Mouse (Mus musculus) intestine, embryonic 16.5 days (tissue): ENCODE results near the gene Mapk7. TPM values are rescaled to one million over a fixed set of nuclear protein-coding genes. Genes with fewer than 3 reads are reported as not detected.

Source experiments
- ATAC-seq: fragments of 200-750 bp; cut with Nextera tagmentation; 2 replicates; pipeline ENCODE4 v1.8.0; 2017; ENCODE audit warnings: moderate TSS enrichment, moderate library complexity
- H3K27ac ChIP-seq: fragments of 300-500 bp; sonication (generic); 2 replicates; pipeline ENCODE4 v1.5.1; 2014; ENCODE audit warnings: mild to moderate bottlenecking, low read length
- H3K27me3 ChIP-seq: fragments of 300-500 bp; sonication (generic); replicated peaks from 2 replicates; pipeline ENCODE4 v1.6.1; 2014; ENCODE audit warnings: low read length, control low read depth, mixed read lengths; ENCODE audit not compliant: control insufficient read depth, insufficient read depth
- H3K36me3 ChIP-seq: fragments of 300-500 bp; sonication (generic); 2 replicates; pipeline ENCODE4 v1.6.1; 2014; ENCODE audit warnings: low read length, control low read depth; ENCODE audit not compliant: control insufficient read depth, insufficient read depth
- H3K4me1 ChIP-seq: fragments of 300-500 bp; sonication (generic); 2 replicates; pipeline ENCODE4 v1.6.1; 2014; ENCODE audit warnings: low read length, control low read depth, mixed read lengths; ENCODE audit not compliant: control insufficient read depth, insufficient read depth
- H3K4me2 ChIP-seq: fragments of 300-500 bp; sonication (generic); 2 replicates; pipeline ENCODE4 v1.6.1; 2014; ENCODE audit warnings: low read depth, low read length, control low read depth
- H3K4me3 ChIP-seq: fragments of 300-500 bp; sonication (generic); 2 replicates; pipeline ENCODE4 v1.5.1; 2014; ENCODE audit warnings: mild to moderate bottlenecking, low read length
- H3K9ac ChIP-seq: fragments of 300-500 bp; sonication (generic); 2 replicates; pipeline ENCODE4 v1.6.1; 2014; ENCODE audit warnings: low read depth, low read length
- H3K9me3 ChIP-seq: fragments of 300-500 bp; sonication (generic); 2 replicates; pipeline ENCODE4 v1.6.1; 2016; ENCODE audit warnings: low read length, control low read depth; ENCODE audit not compliant: control insufficient read depth
- WGBS: fragments of 180-500 bp; shearing (Covaris S2); extraction: QIAGEN DNeasy Blood & Tissue Kit; methylation state at CpG from one replicate; pipeline ENCODE4 v1.1.7; 2014; 5-methylcytosine and 5-hydroxymethylcytosine counted together
- polyA plus RNA-seq: library from polyadenylated mRNA; unstranded; fragments of >200 nt; fragmentation: Nextera tagmentation; extraction: Ambion mirVana; gene quantifications from 2 replicates; pipeline ENCODE4 v1.2.1, GENCODE M21; 2015

Mapk7 gene
- polyA plus RNA-seq, 1 experiment from 2014 or later: 34.9 TPM

- Histone ChIP-seq H3K9ac (0 out of 2 replicates have a peak overlapping the region, but pooled peaks have one; percentile 25), H3K27me3 (no peaks in the 10 kb centered on the region), H3K27ac (no peak overlapping the region), H3K4me1 (peaks cover 11% of the 10 kb centered on the region; the same call in 1 of the 2 replicates), H3K9me3 (no peaks in the 10 kb centered on the region), H3K4me2 (peak overlapping the region; percentile 15), H3K4me3 (peak overlapping the region; percentile 7; the same call in 1 of the 2 replicates), H3K36me3 (no peaks in the 10 kb centered on the region)
- WGBS: 36% methylated on average over 12 of the region's 12 CpGs
- peak; percentile 59; the same call in 1 of the 2 replicates for ATAC-seq
These were observed 17.3 kb downstream of the Mapk7 start for GRCm38 (mm10) chr11:61476786-61477382.

DNA sequence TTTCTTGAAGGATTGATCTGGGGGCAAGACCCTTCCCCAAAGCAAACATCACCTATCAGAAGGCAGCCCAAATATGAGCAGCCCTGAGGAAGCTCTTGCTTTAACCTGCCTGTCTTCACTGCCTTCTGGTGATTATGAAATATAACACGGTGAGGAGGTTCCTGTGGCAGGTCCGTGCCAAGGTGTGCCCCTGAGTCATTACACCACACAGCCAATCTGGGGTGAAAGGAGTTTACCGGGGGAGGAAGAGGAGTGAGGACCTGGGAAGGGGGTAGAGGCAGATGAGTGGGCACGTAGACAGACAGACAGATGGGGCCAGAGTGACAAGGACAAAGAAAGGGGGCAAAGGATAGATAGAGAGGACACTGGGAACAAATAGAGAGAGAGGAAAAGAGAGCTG lies 20.6 kb downstream of the Mapk7 start:
- no peaks in the 10 kb centered on the region for H3K36me3 ChIP-seq
- no peak overlapping the region for H3K4me3 ChIP-seq
- H3K4me2 ChIP-seq: no peak overlapping the region
- H3K27me3 ChIP-seq: no peaks in the 10 kb centered on the region
- H3K9me3 ChIP-seq: no peaks in the 10 kb centered on the region
- H3K4me1 ChIP-seq: peaks cover 6% of the 10 kb centered on the region; the same call in 1 of the 2 replicates
- WGBS: 67% methylated on average over 4 of the region's 4 CpGs
- H3K9ac ChIP-seq: no peak overlapping the region
- no peak overlapping the region for H3K27ac ChIP-seq
- no peak for ATAC-seq

- H3K9me3 ChIP-seq: no peaks in the 10 kb centered on the region
- H3K36me3 ChIP-seq: no peaks in the 10 kb centered on the region
These were observed 23.3 kb downstream of the Mapk7 start for GRCm38 (mm10) chr11:61470880-61471279.

GRCm38 (mm10) chr11:61469317-61469917 lies 24.8 kb downstream of the Mapk7 start:
- Histone ChIP-seq H3K9me3 (no peaks in the 10 kb centered on the region), H3K27me3 (no peaks in the 10 kb centered on the region), H3K27ac (no peak overlapping the region), H3K36me3 (no peaks in the 10 kb centered on the region), H3K4me2 (no peak overlapping the region), H3K4me1 (peaks cover 4% of the 10 kb centered on the region; the same call in 1 of the 2 replicates), H3K4me3 (no peak overlapping the region), H3K9ac (no peak overlapping the region)
- no peak for ATAC-seq
- 56% methylated on average over 7 of the region's 7 CpGs for WGBS

More at GRCm38 (mm10) chr11:61470880-61471279, 23.3 kb downstream of the Mapk7 start:
- Histone ChIP-seq H3K4me3 (no peak overlapping the region), H3K27me3 (no peaks in the 10 kb centered on the region), H3K4me1 (0 out of 2 replicates have a peak, but pooled peaks cover 3% of the 10 kb centered on the region), H3K4me2 (no peak overlapping the region), H3K27ac (no peak overlapping the region), H3K9ac (no peak overlapping the region)
- no peak for ATAC-seq

- no peak overlapping the region for H3K4me2 ChIP-seq
- no peak for ATAC-seq
- peaks cover 8% of the 10 kb centered on the region; the same call in 1 of the 2 replicates for H3K4me1 ChIP-seq
- no peaks in the 10 kb centered on the region for H3K9me3 ChIP-seq
- 85% methylated on average over 4 of the region's 4 CpGs for WGBS
- no peaks in the 10 kb centered on the region for H3K27me3 ChIP-seq
- H3K9ac ChIP-seq: no peak overlapping the region
- H3K4me3 ChIP-seq: no peak overlapping the region
- no peaks in the 10 kb centered on the region for H3K36me3 ChIP-seq
- H3K27ac ChIP-seq: no peak overlapping the region
These were observed 25.7 kb downstream of the Mapk7 start for GRCm38 (mm10) chr11:61468534-61468933.

DNA sequence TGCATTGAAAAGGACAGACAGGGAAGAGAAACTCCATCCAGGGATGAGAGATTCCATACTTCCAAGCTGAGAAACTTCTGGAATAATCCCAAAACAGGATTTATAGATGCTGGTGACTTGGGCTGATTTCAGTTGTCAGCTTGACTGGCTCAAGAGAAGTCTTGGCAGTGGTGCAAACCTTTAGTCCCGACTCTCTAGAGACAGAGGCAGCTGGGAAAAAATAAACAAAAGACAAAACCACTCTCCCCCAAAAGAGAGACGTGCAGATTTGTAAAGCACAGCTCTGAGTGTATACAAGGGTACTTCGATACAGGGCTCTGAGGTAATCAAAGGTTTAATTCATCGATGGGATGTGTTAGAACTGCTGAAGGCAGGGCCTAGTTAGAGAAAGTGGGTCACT lies 28.8 kb downstream of the Mapk7 start:
- Histone ChIP-seq H3K36me3 (no peaks in the 10 kb centered on the region), H3K9me3 (no peaks in the 10 kb centered on the region), H3K27me3 (no peaks in the 10 kb centered on the region), H3K9ac (no peak overlapping the region), H3K4me2 (no peak overlapping the region), H3K4me1 (peaks cover 8% of the 10 kb centered on the region; the same call in 1 of the 2 replicates), H3K4me3 (no peak overlapping the region), H3K27ac (peak overlapping the region; percentile 60)
- WGBS: 40% methylated on average over 4 of the region's 4 CpGs
- ATAC-seq: peak; percentile 67; the same call in 1 of the 2 replicates

- H3K9me3 ChIP-seq: no peaks in the 10 kb centered on the region
- no peak overlapping the region for H3K4me2 ChIP-seq
- H3K4me1 ChIP-seq: peaks cover 8% of the 10 kb centered on the region; the same call in 1 of the 2 replicates
- H3K36me3 ChIP-seq: no peaks in the 10 kb centered on the region
- 0 out of 2 replicates have a peak overlapping the region, but pooled peaks have one; percentile 20 for H3K9ac ChIP-seq
- WGBS: 63% methylated on average over 2 of the region's 2 CpGs
- no peaks in the 10 kb centered on the region for H3K27me3 ChIP-seq
- H3K27ac ChIP-seq: peak overlapping the region; percentile 33; the same call in 1 of the 2 replicates
- no peak overlapping the region for H3K4me3 ChIP-seq
- no peak for ATAC-seq
These were observed 30.1 kb downstream of the Mapk7 start for GRCm38 (mm10) chr11:61464071-61464470.

DNA sequence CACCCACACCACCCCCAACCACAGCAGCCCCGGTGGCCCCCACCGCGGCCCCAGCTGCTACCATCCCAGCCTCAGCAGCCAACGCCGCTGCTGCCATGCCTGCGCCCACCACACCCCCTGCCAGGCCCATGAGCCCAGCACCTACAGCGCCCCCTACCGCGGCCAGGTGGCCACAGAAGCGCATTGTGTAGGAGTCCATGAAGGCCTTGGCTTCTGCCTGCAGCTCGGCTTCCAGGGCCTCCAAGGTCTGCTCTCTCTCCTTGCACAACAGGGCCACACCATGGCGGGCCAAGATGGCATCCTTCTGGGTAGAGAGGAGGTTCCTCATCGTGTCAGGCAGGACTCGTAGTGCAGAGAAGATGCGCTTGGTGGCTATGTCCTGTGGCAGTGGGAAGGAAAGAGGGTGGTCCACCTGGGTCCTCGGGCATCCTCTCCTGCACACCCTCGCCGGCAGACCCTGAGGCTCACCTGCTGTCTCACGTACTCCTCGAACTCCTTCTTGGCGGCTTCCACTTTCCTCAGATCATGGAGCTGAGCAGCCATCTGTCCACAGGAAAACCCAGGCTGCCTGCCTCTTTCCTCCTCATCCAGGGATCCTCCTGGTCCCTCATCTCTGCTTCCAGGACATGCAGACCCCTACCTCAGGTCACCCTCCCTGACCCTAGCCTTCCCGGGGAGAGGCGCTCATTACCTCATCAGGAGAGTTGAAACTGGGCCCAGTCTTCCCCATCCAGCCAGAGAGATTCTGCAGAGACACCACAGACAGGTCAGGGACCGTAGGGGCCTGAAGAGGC lies 44.5 kb downstream of the Mapk7 start:
- Histone ChIP-seq H3K9me3 (no peaks in the 10 kb centered on the region), H3K36me3 (no peaks in the 10 kb centered on the region), H3K27ac (no peak overlapping the region), H3K9ac (no peak overlapping the region), H3K4me2 (no peak overlapping the region), H3K27me3 (no peaks in the 10 kb centered on the region), H3K4me1 (peaks cover 7% of the 10 kb centered on the region; the same call in 1 of the 2 replicates), H3K4me3 (no peak overlapping the region)
- ATAC-seq: no peak
- 72% methylated on average over 24 of the region's 24 CpGs for WGBS

GRCm38 (mm10) chr11:61448599-61449225 lies 45.5 kb downstream of the Mapk7 start:
- WGBS: 68% methylated on average over 9 of the region's 9 CpGs
- no peaks in the 10 kb centered on the region for H3K9me3 ChIP-seq
- ATAC-seq: no peak
- no peak overlapping the region for H3K27ac ChIP-seq
- no peaks in the 10 kb centered on the region for H3K27me3 ChIP-seq
- H3K4me2 ChIP-seq: no peak overlapping the region
- no peak overlapping the region for H3K9ac ChIP-seq
- H3K36me3 ChIP-seq: no peaks in the 10 kb centered on the region
- no peak overlapping the region for H3K4me3 ChIP-seq
- H3K4me1 ChIP-seq: peaks cover 7% of the 10 kb centered on the region; the same call in 1 of the 2 replicates
